Mouse (Mus musculus): ENCODE measurements around the gene Fmr1. TPM values are rescaled to one million over a fixed set of nuclear protein-coding genes. Genes with fewer than 3 reads are reported as not detected.

Gene Fmr1
- 172 TPM for polyA plus RNA-seq (2014; fragmentation: Illumina TruSeq; extraction: RNeasy Lipid Tissue Mini Kit (QIAGEN cat#74804); ENCODE audit: low read depth, low replicate concordance)

GRCm38 (mm10) chrX:68678333-68678740, at the start of gene Fmr1:
Fmr1 (plus strand) TSS chrX:68678541.

GRCm38 (mm10) chrX:68761606-68762005, 83.3 kb downstream of the Fmr1 start, which contains the start of gene Fmr1nb:
Fmr1nb (plus strand) TSS chrX:68761839.

Other genes starting within 250 kb of the Fmr1 start
- gene Fmr1nb, start 83.3 kb downstream of the Fmr1 start, polyA plus RNA-seq (2014; fragmentation: Illumina TruSeq; extraction: RNeasy Lipid Tissue Mini Kit (QIAGEN cat#74804); ENCODE audit: low read depth, low replicate concordance): not detected
- gene Gm14698, start 142.6 kb downstream of the Fmr1 start, polyA plus RNA-seq (2014; fragmentation: Illumina TruSeq; extraction: RNeasy Lipid Tissue Mini Kit (QIAGEN cat#74804); ENCODE audit: low read depth, low replicate concordance): 1.6 TPM
- gene Gm6812, start 214.5 kb downstream of the Fmr1 start, polyA plus RNA-seq (2014; fragmentation: Illumina TruSeq; extraction: RNeasy Lipid Tissue Mini Kit (QIAGEN cat#74804); ENCODE audit: low read depth, low replicate concordance): not detected

Data from adrenal gland, adult 10 weeks (tissue).